Mouse (Mus musculus): Measurements from ENCODE around the gene Hist1h1c. TPM values are rescaled to one million over a fixed set of nuclear protein-coding genes. Genes with fewer than 3 reads are reported as not detected.
A peak's percentile ranks its signal among the peaks of the same experiment; 100 is the strongest.
"Not testable (repeated sequence)": the region's sequence is repeated elsewhere in the genome, so short reads cannot be mapped to it uniquely, and the experiment has no call there.

Gene Hist1h1c
- polyA plus RNA-seq, 1 experiment from 2014 or later, result 10.7 TPM

- H3K9me3 ChIP-seq; H3K36me3 ChIP-seq (replicated peaks); H3K27me3 ChIP-seq (ENCODE audit: poor library complexity, severe bottlenecking): not testable (repeated sequence)
- DNase-seq (ENCODE audit: extremely low spot score, low spot score), result peak; percentile 73
- peak within 1 kb of the TSS; percentile 61 for H3K4me3 ChIP-seq
- peak within 1 kb of the TSS; percentile 91 for H3K27ac ChIP-seq
- H3K4me1 ChIP-seq, result peaks cover 63% of the 10 kb centered on the region
- under 1% methylated on average over 34 of the region's 52 CpGs for WGBS
These were observed 23.5 kb downstream of the Hist1h1c start, which contains the start of gene Hist1h3a for GRCm38 (mm10) chr13:23761871-23762821. Gene Hist1h3a (minus strand): TSS chr13:23762386.

GRCm38 (mm10) chr13:23763242-23763585 lies 24.6 kb downstream of the Hist1h1c start:
- 0% methylated on average over 10 of the region's 10 CpGs for WGBS
- peaks cover 52% of the 10 kb centered on the region for H3K4me1 ChIP-seq
- peak overlapping the region; percentile 91 for H3K27ac ChIP-seq
- peak overlapping the region; percentile 61 for H3K4me3 ChIP-seq
- no peaks in the 10 kb centered on the region for H3K9me3 ChIP-seq
- no peaks in the 10 kb centered on the region for H3K27me3 ChIP-seq (ENCODE audit: poor library complexity, severe bottlenecking)
- H3K36me3 ChIP-seq (replicated peaks), result no peaks in the 10 kb centered on the region
- DNase-seq (ENCODE audit: extremely low spot score, low spot score), result no peak

GRCm38 (mm10) chr13:23763586-23764323 lies 25.1 kb downstream of the Hist1h1c start, which contains the start of gene Hist1h1a:
Gene Hist1h1a (plus strand): TSS chr13:23763666.
- no peaks in the 10 kb centered on the region for H3K36me3 ChIP-seq (replicated peaks)
- H3K27ac ChIP-seq, result peak within 1 kb of the TSS; percentile 91
- DNase-seq (ENCODE audit: extremely low spot score, low spot score), result peak; percentile 90
- peak within 1 kb of the TSS; percentile 61 for H3K4me3 ChIP-seq
- H3K4me1 ChIP-seq, result peaks cover 47% of the 10 kb centered on the region
- H3K27me3 ChIP-seq (ENCODE audit: poor library complexity, severe bottlenecking), result no peaks in the 10 kb centered on the region
- 3% methylated on average over 34 of the region's 34 CpGs for WGBS
- H3K9me3 ChIP-seq, result no peaks in the 10 kb centered on the region

GRCm38 (mm10) chr13:23764324-23765171 lies 25.9 kb downstream of the Hist1h1c start:
- Histone ChIP-seq H3K27ac (peak overlapping the region; percentile 91), H3K9me3 (no peaks in the 10 kb centered on the region), H3K36me3 (replicated peaks) (no peaks in the 10 kb centered on the region), H3K4me1 (peaks cover 43% of the 10 kb centered on the region), H3K27me3 (ENCODE audit: poor library complexity, severe bottlenecking) (no peaks in the 10 kb centered on the region), H3K4me3 (peak overlapping the region; percentile 61)
- DNase-seq (ENCODE audit: extremely low spot score, low spot score), result peak; percentile 56
- WGBS, result 33% methylated on average over 12 of the region's 12 CpGs

- Histone ChIP-seq H3K9me3 (no peaks in the 10 kb centered on the region), H3K4me3 (peak overlapping the region; percentile 61; the same call in 1 of the 2 replicates), H3K36me3 (replicated peaks) (no peaks in the 10 kb centered on the region), H3K27ac (peak overlapping the region; percentile 91), H3K27me3 (ENCODE audit: poor library complexity, severe bottlenecking) (no peaks in the 10 kb centered on the region), H3K4me1 (peaks cover 37% of the 10 kb centered on the region)
- DNase-seq (ENCODE audit: extremely low spot score, low spot score), result no peak
- 57% methylated on average over 1 of the region's 1 CpGs for WGBS
These were observed 26.5 kb downstream of the Hist1h1c start for GRCm38 (mm10) chr13:23765172-23765513.

GRCm38 (mm10) chr13:23766772-23767171 lies 28.2 kb downstream of the Hist1h1c start:
- H3K4me1 ChIP-seq, result peaks cover 32% of the 10 kb centered on the region
- H3K36me3 ChIP-seq (replicated peaks), result no peaks in the 10 kb centered on the region
- H3K27me3 ChIP-seq (ENCODE audit: poor library complexity, severe bottlenecking), result no peaks in the 10 kb centered on the region
- no peaks in the 10 kb centered on the region for H3K9me3 ChIP-seq
- DNase-seq (ENCODE audit: extremely low spot score, low spot score), result no peak
- H3K4me3 ChIP-seq, result no peak overlapping the region
- no peak overlapping the region for H3K27ac ChIP-seq

- Histone ChIP-seq H3K27me3 (ENCODE audit: poor library complexity, severe bottlenecking) (no peaks in the 10 kb centered on the region), H3K4me3 (no peak overlapping the region), H3K27ac (no peak overlapping the region), H3K9me3 (no peaks in the 10 kb centered on the region), H3K4me1 (peaks cover 28% of the 10 kb centered on the region), H3K36me3 (replicated peaks) (no peaks in the 10 kb centered on the region)
- 44% methylated on average over 5 of the region's 5 CpGs for WGBS
- DNase-seq (ENCODE audit: extremely low spot score, low spot score), result no peak
These were observed 30.3 kb downstream of the Hist1h1c start for GRCm38 (mm10) chr13:23768834-23769397.

- 79% methylated on average over 2 of the region's 2 CpGs for WGBS
- not testable (repeated sequence) for H3K9me3 ChIP-seq; H3K27me3 ChIP-seq (ENCODE audit: poor library complexity, severe bottlenecking); H3K4me3 ChIP-seq; H3K36me3 ChIP-seq (replicated peaks); H3K27ac ChIP-seq; DNase-seq (ENCODE audit: extremely low spot score, low spot score)
- H3K4me1 ChIP-seq, result peaks cover 21% of the 10 kb centered on the region
These were observed 31.0 kb downstream of the Hist1h1c start, which contains the start of gene Trim38 for GRCm38 (mm10) chr13:23769613-23770012. Gene Trim38 (plus strand): TSS chr13:23769913.

GRCm38 (mm10) chr13:23772561-23773313 lies 34.1 kb downstream of the Hist1h1c start:
- peak; percentile 60 for DNase-seq (ENCODE audit: extremely low spot score, low spot score)
- H3K27ac ChIP-seq, result peak overlapping the region; percentile 40; the same call in 1 of the 2 replicates
- H3K27me3 ChIP-seq (ENCODE audit: poor library complexity, severe bottlenecking), result no peaks in the 10 kb centered on the region
- H3K9me3 ChIP-seq, result no peaks in the 10 kb centered on the region
- 25% methylated on average over 21 of the region's 21 CpGs for WGBS
- H3K4me1 ChIP-seq, result peaks cover 19% of the 10 kb centered on the region
- peak overlapping the region; percentile 27; the same call in 1 of the 2 replicates for H3K4me3 ChIP-seq
- no peaks in the 10 kb centered on the region for H3K36me3 ChIP-seq (replicated peaks)

- WGBS, result 95% methylated on average over 7 of the region's 7 CpGs
- Histone ChIP-seq H3K27me3 (ENCODE audit: poor library complexity, severe bottlenecking) (no peaks in the 10 kb centered on the region), H3K36me3 (replicated peaks) (no peaks in the 10 kb centered on the region), H3K9me3 (no peaks in the 10 kb centered on the region), H3K4me1 (0 out of 2 replicates have a peak, but pooled peaks cover 3% of the 10 kb centered on the region), H3K4me3 (no peak overlapping the region), H3K27ac (no peak overlapping the region)
- DNase-seq (ENCODE audit: extremely low spot score, low spot score), result no peak
These were observed 39.7 kb downstream of the Hist1h1c start for GRCm38 (mm10) chr13:23778339-23778738.

GRCm38 (mm10) chr13:23779025-23779424 lies 40.4 kb downstream of the Hist1h1c start:
- no peak for DNase-seq (ENCODE audit: extremely low spot score, low spot score)
- 86% methylated on average over 4 of the region's 4 CpGs for WGBS
- Histone ChIP-seq H3K9me3 (no peaks in the 10 kb centered on the region), H3K27ac (no peak overlapping the region), H3K27me3 (ENCODE audit: poor library complexity, severe bottlenecking) (no peaks in the 10 kb centered on the region), H3K36me3 (replicated peaks) (no peaks in the 10 kb centered on the region), H3K4me3 (no peak overlapping the region), H3K4me1 (0 out of 2 replicates have a peak, but pooled peaks cover 3% of the 10 kb centered on the region)
